Mouse (Mus musculus) fat pad, adult 2 months (tissue): ENCODE results near the gene Carhsp1.

Source experiments
- DNase-seq: peaks from one replicate; pipeline ENCODE4 v3.0.0-alpha.2; 2011; ENCODE audit warnings: low read depth, low spot score; ENCODE audit errors: extremely low read depth

The Carhsp1 gene

DNA sequence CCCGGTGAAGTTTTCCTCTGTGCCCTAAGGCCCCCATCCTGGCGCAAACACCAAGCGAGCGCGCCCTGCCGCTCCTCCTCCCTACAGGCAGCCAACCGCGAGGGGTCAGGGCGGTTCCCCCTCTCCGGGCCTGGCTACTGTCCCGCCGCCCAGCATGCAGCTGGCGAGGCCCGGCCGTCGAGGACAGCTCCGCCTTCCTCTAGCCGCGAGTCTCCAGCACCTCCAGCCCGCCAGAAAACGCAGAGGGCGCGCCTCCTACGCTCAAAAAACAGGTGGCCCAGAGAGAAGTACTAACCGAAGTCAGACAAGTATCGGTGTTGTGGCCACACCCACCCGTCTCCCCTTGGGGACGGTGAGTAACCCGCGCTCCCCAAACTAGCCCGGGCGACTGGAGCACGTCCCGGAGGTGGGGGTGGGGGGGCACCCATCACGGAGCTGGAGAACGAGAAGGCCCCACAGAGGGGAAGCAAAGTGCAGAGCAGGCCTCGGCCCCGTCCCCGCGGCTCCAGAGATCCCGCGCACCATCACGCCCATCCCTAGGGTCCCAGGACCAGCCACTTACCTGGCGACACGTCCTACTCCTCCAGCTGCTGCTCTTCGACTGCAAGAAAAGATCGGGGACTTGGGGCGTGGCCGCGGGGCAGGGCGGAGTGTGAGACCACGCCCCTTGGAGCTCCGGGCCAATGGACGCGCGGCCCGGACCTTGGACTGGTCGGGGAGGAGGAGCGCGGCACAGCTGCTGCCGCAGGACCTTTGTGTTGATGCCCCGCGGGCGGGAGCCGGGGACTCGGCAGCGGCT lies at the start of gene Carhsp1:
TSS of gene Carhsp1 (minus strand) at position 605 of the 799 bp plus-strand sequence.
- no peak for DNase-seq

DNA sequence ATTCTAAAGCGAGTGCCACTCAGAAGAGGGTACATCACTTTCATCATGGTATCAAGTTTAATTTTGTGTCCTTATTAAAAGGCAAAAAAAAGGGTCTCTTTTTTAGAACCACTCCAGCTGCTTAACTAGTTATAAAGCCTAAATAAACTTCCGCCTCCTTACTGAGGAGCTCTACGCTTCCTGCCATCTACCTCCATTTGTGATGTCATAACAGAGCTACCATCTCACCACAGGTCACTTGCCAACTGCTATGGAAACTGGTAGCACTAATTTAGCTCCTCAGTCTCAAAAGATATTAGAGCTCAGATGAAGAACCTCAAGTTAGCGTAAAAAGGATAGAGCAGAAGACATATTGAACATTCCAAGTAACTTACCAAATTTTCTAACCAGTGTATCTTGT lies 48.5 kb upstream of the Carhsp1 start:
- DNase-seq, result no peak

DNA sequence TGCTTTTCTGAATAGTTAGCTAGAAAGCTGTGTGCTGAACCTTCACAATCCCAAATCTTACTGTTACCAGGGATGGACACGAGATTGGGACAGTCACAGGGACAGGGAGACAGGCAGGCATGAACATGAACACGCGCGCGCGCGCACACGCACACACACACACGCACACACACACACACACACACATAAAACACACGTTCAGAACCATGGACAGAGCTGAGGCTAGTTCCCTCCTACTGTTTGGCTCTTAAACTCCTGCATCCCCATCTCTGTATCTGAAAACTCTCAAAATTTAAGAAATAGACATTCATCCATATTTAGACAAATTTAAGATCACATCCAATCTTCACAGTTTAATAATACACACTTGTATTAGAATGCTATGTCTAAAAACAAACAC lies 45.8 kb upstream of the Carhsp1 start:
- DNase-seq, result no peak

DNA sequence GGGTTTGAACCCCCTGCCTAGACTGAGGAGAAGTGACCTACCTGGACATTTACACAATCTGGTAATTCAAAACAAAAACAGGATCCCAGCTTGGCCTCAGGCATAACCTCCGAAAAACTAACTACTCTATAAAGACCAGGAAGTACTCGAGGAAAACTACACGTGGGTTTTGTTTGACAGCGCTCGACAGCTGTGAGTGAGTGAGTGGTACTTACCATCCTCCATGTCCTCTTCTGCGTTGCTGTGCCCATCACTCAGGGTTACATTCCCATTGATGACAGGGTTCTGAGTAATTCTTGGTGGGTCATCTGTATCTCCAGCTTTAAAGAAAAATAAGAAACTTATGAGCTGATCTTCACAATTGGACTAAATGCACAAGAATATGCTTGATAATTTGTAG lies 44.3 kb upstream of the Carhsp1 start:
- no peak for DNase-seq

GRCm38 (mm10) chr16:8715513-8716080 lies 43.6 kb upstream of the Carhsp1 start:
- DNase-seq, result no peak

DNA sequence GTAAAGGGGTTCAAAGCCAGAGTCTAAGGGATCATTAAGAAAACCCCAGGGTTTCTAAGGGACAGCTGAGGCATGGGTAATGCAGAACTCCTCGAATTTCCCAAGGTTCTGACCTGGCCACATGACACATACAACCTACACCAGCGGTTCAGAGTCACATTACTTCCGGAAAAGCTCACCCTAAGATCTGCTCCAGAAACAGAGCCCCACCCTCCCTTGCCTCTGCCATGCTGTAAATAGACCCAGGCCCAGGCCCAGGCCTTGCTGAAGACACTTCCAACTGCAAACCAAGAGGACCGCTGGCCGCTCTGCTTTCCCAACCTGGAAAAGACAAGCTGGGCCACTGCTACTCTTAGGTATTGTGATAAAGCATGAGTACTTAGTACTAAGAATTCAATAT lies 42.9 kb upstream of the Carhsp1 start:
- no peak for DNase-seq

DNA sequence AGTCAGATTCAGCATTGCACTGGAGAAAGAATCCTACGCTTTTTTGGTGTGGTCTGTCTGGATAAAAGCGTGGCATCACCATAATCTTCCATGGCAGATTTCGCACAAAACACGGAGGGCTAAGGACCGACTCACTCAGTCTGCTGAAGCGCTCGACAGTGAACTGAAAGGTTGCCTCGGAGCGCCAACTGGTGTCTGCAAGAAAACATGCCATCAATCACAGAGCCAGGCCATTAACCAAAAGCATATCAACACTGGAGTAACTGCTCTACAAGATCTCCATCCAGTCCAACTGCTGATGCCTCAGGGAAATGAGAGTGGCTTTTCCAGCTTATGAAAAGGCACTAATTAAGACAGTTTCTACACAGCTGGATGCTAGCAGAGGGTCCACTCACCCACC lies 40.0 kb upstream of the Carhsp1 start:
- DNase-seq, result no peak

GRCm38 (mm10) chr16:8700586-8700985 lies 28.6 kb upstream of the Carhsp1 start:
- no peak for DNase-seq

DNA sequence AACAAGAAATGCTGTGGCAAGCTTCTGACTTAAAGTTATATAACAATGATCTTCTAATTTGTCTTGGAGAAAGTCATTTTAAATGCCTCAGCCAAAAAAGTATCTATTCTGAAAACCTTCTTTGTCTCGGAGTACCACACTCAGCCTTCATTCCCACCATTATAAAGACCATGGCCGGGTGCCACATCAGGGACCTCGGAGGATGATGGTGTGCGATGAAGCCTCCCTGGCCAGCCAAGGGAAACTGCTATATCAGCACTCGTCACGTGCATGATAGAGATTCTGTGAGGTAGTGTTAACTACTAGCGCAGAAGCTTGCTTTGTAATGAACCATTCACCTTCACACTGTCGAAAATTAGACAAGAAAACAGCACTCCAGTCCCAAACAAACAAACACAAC lies 27.6 kb upstream of the Carhsp1 start:
- no peak for DNase-seq

DNA sequence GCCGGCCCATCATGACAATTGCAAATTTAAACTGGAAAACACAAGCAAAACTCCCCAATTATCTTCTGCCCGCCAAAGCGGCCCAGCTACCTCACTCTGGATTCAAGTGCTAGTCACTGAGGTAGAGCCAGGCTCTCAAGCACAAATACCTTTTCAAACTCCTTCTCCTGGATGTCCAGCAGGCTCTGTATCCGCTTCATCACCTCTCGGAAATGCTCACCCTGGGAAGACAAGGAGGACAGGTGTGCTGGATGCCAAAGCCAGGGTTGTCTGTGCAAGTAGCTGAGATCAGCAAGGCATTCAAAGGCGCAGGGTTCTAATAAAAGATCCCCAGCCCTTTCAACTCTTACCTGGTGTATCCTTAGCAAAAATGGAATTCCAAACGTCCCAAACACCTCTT lies 19.3 kb upstream of the Carhsp1 start:
- DNase-seq, result no peak

GRCm38 (mm10) chr16:8689979-8690656 lies 18.2 kb upstream of the Carhsp1 start:
- no peak for DNase-seq

GRCm38 (mm10) chr16:8687559-8688112 lies 15.7 kb upstream of the Carhsp1 start:
- DNase-seq, result no peak

DNA sequence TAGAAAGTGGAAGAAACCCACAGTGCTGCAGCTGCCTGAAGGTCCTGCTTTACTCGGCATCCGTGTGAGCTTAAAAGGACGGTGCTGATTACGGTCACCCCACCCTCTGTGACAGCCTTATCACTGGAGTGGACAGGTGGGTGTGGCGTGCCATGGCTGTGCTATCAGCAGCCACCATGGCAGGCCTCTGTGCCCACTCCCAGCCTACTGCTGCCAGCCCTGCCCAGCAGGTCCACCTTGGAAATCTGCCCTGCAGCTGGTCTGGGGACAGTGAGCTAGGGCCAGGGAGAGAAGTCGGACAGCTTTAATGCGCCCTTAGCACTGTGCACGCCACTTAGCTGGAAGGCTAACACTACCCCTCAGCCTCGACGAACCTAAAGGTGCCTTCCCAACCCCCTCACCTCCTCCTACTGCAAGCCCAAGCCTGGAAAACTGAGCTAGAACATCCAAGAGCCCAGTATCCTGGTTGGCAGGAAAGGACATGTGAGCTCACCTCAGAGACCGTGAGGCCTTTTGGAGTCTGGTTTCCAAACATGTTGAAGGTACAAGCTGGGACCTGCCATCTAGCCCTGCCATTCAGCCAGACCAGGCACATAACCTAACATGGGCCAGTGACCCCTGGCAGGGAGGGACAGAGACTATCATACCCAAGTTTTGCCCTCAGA lies 15.0 kb upstream of the Carhsp1 start:
- peak; percentile 57 for DNase-seq

DNA sequence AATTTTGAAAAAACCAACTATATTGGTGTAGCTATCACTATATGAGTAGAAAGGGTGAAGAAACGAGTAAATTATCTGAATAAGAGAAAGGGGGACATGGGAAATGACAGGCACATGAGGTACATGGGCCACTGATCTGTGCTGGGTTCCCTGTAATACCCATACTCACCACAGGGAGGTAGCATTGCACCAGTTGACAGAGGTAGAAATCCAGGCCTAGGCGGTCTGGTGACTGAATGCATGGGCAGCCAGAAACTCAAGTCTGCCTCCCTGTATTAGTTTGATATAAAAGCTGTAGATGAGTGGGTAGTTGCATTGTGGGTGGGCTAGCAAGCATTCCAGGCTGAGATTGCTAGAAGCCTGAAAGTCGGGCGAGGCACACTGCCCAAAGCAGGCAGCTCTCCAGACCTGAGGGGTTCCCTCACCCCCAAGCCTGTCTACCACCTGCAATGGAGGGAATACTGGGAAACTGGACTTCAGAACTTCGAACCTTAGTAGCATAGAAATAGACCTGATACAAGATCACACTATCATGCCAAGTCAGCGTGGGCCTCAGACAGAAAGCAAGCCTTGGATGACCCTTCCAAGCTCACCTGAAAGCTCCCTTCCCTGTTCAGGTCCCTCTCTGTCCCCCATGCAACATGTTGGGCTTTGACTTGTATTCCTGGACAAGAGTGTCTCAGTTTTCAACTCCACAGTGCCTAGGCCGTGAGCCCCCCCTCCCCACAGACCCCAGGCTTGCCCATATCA lies 14.3 kb upstream of the Carhsp1 start:
- no peak for DNase-seq

DNA sequence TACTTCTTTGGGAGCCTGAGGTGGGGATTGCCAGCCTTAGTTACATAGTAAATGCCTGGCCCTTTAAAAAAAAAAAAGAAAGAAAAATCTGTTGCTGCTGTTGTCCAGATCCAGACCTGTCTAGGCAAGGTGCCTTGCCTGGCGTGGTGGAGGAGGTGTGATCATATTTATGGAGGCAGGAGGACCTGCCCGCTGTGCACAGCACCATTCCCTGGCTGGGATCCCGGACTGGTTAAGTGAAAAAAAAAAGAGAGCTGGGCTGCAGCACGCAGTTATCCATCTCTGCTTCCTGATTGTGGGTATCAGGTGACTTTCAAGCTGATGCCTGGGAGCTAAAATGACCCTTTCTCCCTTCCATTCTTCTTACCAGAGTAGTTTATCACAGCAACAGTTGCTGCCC lies 13.1 kb upstream of the Carhsp1 start:
- peak; percentile 55 for DNase-seq

DNA sequence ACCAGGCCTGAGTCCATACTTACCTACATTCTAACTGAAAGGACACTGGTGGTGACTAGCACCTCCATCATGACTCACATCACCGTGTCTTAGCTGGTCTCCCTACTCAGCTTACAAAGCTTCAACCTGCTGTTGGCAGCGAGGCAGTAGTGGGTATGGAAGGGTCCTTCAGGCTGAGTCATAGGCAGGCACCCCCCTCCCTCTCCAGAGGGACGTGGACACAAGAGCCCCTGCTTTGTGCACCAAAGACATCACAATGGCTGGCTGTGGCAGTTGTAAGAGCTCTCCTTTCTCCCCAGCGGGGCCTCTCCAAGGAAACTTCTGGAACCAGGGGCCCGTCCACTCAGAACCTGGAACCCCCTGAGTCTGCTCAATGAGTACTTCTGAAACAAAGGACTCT lies 8.5 kb upstream of the Carhsp1 start, which contains the start of gene Gm5767:
TSS of gene Gm5767 (plus strand) at position 301 of the 400 bp plus-strand sequence.
- no peak for DNase-seq

- peak; percentile 63 for DNase-seq
Measured at GRCm38 (mm10) chr16:8679780-8680179, 7.8 kb upstream of the Carhsp1 start.

DNA sequence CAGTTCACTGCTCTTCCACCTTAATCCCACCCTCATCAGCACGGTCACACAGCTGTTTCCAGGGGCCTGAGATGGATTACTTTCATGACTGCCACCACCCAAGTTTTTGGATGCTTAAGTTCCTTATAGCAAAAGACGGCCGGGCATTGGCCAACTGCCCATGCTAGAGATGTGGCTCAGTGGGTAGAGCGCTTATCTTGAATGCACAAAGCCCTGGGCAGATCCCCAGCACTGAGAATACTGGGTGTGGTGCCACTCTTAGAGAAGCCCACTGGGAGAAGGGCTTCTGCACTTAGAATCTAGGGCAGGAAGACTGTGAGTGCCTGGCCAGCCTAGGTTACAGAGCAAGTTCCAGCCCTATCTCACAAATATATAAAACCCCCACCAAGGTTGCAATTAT lies 6.7 kb upstream of the Carhsp1 start:
- no peak for DNase-seq

GRCm38 (mm10) chr16:8678035-8678434 lies 6.1 kb upstream of the Carhsp1 start:
- no peak for DNase-seq

GRCm38 (mm10) chr16:8676800-8677199 lies 4.8 kb upstream of the Carhsp1 start:
- no peak for DNase-seq

- DNase-seq, result no peak
Measured at GRCm38 (mm10) chr16:8676228-8676627, 4.3 kb upstream of the Carhsp1 start.
